Mouse (Mus musculus): Measurements from ENCODE around the gene Kif26b.
A peak's percentile ranks its signal among the peaks of the same experiment; 100 is the strongest.

Kif26b gene

DNA sequence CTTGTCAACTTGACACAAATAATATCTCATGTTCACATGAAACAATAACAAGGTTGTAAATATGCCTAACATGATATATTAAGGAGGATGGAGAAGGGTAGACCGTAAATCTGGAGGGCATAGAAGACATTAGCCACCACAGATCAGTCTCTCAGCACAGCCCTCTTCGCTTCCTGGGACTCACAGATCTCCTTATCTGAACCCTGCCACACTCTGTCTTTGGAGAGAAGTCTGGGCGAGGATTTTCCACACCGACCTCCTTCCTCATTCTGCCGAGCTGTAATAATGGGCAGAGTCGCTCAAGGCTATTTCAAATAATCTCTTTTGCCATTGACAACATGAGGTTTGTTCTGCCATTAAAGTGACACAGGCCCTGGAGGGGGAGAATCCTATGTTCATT lies 315.9 kb downstream of the Kif26b start:
- no peak for DNase-seq (ENCODE audit: low spot score)

DNA sequence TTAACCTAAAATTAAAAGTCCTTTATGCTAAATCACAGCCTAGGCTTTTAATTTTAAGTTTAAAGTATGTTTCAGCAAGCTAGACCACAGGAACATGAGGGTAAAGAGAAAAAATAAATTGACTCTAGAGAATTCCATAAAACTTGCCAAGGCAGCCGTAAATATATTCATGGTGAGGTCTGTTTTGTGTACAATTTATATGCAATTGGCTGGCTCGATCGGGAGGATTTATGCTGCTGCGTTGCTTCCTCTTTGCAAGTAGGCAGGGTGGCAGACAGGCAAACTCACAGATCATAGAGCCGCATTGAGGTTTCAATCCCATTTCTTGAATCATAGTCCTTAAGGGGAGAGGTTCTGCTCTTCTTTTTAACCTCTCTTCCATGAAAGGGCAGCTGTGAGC lies 318.6 kb downstream of the Kif26b start:
- no peak for DNase-seq (ENCODE audit: low spot score)

DNA sequence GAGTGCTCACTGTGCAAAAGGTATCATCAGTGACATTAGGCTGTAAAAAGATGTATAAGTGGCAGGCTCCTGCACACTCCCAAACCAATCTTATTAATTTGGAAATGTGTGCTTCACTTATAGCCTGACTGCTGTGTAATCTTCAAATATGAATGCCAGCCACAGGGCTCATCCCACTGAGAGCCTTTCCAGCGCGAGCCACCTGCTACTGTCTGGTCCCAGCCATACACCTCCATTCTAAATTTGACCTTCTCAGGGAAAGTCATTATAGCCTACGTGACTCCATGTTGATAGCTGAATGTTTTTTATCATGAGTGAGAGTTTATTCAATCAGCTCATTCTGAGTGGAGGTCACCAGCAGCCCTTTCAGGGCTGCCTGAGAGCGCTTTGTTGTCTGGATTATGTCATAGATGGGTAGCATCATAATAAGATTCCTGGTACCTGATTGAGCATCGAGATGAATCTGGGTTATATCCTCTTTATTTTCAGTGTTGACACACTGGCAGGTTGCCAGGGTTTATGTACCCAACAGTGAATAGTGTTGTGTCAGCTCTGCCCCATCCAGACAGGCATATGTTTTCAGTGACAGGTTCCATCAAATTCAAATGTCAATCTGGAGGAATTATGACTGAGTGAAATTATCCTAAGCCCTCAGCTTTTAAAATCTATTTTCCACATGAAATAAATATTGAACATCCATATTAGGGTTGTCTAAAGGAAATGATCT lies 319.6 kb downstream of the Kif26b start:
- DNase-seq (ENCODE audit: low spot score) = no peak

DNA sequence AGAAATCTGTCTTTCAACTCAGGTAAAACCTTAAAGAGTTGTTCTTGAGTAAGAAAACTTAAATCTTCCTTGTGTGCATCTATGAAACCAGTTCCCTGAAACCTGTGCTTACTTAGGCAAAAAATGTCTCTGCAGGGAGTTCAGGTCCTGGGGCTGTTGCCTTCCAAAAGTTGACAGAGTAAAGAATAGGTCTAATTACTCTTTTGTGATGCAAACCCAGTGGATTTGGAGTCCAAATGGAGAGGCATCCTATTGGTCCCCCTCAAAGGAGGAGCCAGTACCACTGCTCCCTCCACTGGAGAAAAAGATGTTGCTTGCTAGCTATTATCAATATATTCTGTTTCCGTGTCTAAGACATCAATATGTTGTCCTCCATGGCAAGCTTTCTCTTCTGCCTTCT lies 321.6 kb downstream of the Kif26b start:
- DNase-seq (ENCODE audit: low spot score) = no peak

DNA sequence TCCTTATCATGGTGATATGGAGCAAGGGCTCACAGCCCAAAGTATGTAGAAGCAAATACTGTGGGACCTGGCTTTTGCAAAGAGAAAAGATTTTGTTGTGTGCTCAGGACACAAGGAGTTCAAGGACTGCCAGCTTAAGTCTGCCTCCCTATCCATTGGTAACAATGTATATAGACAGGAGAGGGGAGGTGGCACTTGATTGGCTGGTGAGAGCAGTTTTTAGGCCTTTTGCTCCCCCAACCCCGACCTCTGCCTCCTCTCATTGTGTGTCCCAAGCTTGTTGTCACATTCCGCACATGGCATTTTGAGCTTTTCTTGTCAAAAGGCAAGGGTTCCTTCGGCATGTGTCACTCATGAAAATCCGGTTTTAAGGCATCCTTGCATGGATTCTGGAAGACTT lies 326.0 kb downstream of the Kif26b start:
- DNase-seq (ENCODE audit: low spot score) = no peak

DNA sequence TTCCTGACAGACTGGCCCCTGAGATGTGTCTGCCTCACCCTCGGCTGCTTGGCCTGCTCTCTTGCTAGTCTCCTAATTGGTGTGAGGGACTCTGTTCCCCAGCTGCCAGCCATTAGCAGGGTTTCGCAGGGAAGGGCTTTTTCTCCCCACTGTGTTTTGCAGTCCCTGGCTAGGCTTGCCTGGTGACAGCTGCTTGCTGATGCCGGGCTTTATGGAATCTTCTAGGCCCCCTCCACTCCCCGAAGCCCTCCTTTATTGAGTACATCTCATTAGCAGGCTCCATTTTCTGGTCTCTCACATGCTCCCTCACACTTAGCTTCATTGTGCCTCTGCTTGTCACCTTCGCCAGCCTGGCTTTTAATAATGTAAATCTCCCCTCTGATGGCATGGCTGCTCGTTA lies 327.0 kb downstream of the Kif26b start:
- DNase-seq (ENCODE audit: low spot score) = peak; percentile 13

DNA sequence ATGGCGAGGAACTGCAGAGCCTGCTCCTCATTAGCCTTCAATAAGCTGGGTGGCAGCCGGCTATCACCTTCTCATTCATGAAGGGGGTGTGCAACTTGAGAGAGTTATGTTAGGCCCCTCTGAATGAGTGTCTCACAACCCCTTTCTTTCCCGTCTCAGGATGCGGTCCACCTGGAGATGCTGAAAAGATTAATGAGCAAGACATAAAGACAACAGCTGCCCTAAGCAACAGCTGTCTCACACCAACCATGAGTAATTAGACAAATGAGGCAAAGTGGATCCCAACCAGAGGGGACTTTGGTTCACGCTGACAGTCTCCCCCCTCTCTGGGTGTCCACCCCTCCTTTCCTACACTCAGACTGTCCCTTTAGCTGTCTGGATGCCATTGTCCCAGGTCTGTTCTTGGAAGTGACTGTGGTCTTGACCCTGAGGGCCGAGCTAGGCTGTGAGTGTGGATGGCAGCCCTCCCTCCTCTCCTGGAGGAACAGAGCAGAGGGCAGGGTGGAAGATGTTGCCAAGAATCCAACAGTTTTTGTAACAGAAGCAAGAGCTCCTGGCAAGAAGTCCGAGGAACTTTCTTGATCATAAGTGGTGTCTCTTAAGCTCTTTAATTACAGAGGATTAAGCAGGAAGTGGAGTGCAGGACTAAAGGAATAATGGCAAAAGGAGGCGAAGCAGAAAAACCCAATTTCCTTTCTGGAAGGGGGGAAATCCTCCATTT lies 331.9 kb downstream of the Kif26b start:
- DNase-seq (ENCODE audit: low spot score) = peak; percentile 14

DNA sequence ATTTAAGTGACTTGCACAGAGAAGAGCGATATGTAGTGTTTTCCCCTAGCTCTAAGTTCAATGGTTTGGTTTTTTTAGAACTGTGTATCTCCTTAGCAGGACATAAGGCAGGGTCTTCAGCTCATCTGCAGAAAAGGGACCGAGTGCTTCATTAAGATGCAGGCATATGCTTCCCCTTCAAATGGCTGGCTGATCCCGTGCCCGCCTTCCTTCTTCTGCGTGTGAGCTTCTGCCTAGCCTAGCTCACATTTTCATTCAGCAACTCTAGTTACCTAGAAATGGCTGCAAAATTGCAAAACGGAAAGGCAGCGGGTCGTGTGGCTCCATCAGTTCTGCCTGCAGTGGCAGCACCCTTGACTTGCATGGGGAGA lies 332.5 kb downstream of the Kif26b start:
- no peak for DNase-seq (ENCODE audit: low spot score)

DNA sequence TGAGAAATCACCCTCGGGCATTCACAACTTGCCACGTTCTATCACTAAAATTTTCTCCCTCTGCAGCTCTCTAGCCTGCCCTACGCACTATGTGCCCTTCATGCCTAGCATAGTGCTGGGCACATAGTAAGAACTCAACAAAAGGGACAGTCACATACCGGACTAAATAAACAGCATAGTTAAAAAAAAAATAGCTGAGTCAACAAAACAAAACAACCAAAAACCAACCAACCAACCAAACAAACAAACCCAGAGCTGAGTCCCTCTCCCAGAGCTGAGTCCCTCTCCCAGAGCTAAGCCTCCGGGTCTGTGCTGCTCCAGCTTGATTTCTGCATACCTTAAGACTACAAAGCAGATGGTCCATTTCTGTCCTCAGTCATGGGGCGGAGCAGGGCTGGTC lies 334.8 kb downstream of the Kif26b start:
- no peak for DNase-seq (ENCODE audit: low spot score)

DNA sequence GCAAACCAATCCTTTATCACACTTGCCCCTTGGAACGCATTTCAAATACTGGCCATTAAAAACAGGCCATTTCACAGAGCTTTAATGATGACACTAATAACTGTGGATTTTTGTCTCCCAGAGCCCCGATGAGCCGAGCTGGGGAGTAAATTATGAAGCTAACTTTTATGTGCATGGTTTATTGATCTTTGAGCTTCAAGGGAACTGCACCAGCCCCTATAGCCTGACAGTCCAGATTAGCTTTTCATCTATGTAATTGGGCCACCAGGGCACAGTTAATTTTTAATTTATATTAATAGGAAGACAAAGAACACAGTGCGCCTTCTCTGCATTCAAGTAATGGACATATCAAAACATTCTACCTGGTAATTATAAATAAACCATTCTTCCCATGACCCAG lies 335.4 kb downstream of the Kif26b start:
- DNase-seq (ENCODE audit: low spot score) = no peak

DNA sequence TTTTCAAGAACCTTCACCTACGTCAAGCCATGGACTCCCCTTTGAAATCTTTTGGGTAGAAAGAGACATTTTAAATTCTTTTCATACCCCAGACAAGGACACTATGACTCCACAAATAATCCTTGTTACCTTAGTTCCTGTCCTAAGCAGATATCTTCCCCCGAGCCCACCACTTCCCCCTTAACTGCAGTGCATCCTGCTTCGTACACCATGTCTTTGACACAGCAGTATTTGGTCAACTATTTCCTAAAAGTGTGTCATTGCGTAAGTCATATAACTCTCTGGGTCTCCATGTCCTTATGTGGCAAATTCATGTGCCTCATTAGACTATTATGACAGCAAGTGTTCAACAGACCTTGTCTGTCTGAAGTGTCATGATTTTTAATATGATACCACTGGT lies 337.8 kb downstream of the Kif26b start:
- no peak for DNase-seq (ENCODE audit: low spot score)

DNA sequence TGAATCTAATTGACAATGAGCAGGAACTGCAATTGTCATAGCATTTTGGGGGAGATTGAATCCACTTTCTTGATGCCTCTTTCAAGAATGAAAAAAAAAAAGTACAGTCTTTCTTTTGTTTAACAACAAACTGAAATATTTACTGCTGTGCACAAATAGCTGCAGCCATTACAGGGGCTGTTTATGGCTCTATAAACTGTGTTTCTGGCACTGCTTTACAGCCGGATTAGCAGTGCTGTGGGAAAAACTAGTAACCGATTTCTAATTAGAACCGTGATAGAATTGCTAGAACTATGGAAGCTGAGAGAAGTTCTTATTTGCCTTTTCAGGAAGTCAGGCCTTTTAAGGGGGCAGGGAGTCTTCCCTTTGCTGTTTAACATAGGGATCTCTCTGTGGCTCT lies 342.1 kb downstream of the Kif26b start:
- DNase-seq (ENCODE audit: low spot score) = no peak

DNA sequence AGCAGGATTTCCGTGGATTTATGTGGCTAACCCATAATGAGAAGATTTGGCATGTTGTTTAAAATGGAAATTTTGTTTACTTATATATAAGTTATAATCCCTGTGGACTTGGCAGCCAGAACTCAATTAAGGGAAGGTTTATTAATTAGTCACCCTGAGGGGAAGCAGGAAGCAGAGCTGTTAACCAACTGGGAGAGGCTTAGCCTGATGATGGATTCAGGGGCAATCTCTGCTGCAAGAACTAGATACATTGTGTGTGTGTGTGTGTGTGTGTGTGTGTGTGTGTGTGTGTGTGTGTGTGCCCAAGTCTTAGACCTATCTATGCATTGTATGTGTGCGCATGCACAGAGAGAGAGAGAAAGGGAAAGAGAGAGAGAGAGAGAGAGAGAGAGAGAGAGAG lies 348.0 kb downstream of the Kif26b start:
- no peak for DNase-seq (ENCODE audit: low spot score)

DNA sequence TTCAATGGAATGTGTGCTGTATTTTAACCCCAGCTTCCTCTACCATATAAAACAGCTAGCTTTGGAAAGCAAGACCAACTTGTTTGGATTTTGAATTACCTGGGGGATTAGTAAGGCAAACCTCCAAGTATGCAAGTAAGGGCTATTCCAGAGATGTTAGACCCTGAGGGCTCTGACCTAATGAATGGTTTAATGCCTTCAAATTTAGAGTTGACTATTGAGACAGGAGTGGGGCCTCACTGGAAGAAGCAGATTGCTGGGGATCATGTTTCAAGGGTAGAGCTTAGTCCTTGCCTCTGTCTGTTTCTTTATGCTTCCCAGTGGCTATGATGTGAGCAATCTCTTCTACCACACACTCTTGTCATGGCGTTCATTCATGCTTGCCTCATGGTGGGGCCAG lies 349.8 kb downstream of the Kif26b start:
- peak; percentile 26 for DNase-seq (ENCODE audit: low spot score)

DNA sequence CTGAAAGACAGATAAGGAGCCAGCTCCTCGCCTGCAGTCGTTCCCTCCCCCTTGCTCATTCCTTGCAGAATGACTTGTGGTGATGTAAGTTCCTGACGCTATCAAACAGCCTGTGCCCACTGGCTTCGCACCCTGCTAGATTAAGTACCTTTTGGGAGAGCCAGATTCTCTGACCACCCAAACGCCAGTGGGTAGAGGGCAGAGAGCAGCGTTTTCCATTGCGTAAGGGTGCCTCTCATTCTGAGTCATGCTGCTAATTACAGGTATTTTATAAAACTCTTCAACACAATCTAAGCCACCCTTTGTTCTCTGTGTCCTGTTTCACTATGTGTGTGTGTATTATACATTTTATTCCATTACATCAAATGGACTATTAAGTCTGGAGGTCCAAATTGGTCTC lies 352.0 kb downstream of the Kif26b start:
- DNase-seq (ENCODE audit: low spot score) = no peak

DNA sequence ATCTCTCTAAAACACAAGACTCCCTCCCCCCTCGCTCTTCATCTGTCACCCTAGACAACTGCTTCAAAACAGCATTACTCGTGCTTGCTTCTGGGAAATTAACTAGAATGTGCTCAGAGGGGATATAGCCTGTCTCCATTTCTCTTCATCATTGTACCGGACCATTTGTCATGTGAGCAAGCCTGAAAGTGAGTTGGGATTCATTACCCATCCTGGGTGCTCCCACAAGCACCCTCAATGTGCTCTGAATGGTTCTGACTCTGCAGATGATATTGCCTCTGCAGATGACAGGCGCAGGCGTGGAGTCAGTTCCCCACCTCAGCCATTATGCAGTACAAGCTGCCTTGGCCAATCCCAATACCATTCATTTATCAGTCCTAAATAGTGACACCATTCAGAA lies 357.7 kb downstream of the Kif26b start:
- DNase-seq (ENCODE audit: low spot score) = no peak

DNA sequence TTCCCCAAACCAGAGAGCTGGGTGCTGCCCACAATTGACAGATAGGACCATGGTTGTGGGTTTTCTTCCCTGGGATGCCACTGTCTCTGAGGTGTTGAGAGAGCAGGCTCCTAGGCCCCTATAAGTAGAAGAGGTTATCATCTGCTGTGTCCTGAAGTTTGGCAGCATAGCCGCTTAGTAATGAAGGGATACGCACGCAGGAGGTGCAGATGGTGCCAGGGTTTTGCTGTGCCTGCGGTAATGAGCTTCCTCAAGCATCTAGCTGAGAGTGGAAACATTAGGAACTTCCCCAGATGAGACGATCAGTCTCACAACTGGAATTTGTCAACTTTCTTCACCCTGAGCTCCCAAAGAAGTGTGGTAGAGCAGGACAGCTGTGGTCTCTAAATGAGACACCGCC lies 363.5 kb downstream of the Kif26b start:
- DNase-seq (ENCODE audit: low spot score) = no peak

DNA sequence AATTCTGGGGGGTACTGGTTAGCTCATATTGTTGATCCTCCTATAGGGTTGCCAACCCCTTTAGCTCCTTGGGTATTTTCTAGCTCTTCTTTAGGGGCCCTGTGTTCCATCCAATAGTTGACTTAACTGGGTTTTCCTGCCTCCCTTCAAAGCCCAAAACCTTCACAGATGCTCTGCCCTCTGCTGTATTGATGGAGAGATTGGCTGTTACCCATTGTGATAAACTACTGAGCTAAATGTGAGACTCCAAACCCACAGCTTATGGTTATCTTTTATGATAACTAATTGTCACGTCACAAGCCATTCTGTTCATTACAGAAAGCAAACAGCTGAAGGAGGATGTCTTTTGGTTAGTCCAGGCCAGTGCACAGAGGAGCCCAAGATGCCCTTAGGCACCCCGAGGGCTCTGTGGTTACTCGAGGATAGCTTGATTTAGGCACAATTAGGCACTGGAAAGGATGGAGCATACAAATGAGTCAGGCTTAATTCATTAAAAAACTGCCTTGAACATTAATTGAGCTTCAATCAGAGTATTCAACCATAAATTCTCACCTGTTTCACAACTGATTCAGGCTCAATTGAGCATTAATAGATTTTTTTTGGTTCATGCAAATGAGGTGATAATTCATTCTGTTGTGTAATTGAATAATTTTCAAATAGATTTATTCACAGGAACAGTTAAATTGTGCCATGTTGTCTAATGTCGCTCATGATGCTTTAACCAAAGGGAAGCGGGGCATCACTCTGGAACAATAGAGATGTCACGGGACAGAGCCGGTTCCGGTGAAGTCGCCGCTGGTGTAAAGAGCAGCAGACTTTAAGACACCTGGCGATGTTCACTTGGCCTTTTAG lies 364.5 kb downstream of the Kif26b start:
- no peak for DNase-seq (ENCODE audit: low spot score)

DNA sequence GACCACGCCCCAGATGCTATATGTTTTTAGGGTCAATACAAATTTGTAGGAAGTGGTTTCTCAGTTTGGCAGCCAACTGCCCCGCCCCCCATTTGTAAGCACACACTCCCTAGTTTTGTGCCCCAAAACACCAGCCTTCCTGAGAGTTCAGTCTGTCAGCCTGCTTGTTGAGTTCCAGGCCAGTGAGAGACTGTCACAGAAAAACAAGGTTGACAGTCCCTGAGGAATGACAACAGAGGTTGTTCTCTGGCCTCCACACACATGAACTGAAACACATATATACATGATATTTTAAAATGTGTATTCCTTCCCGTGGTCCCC lies 365.1 kb downstream of the Kif26b start:
- DNase-seq (ENCODE audit: low spot score) = no peak

DNA sequence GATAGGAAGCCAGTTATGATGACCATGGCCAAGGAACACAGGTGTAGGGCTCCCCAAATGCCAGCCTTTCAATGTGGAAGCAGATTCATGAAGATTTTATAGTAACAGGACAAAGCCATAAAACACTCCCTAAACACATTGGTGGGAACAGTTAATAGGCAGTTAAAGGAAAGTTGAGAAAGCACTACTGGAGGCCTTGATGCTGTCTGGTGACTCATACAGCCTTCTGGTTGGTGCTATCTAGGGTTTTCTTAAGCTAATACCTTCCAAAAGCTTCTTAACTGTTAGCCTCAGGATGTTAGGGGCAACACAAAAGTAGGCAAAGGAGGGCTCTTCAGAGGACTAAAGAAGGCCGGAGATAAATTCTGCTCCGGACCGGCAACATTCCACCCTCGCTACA lies 366.7 kb downstream of the Kif26b start:
- DNase-seq (ENCODE audit: low spot score) = no peak

DNA sequence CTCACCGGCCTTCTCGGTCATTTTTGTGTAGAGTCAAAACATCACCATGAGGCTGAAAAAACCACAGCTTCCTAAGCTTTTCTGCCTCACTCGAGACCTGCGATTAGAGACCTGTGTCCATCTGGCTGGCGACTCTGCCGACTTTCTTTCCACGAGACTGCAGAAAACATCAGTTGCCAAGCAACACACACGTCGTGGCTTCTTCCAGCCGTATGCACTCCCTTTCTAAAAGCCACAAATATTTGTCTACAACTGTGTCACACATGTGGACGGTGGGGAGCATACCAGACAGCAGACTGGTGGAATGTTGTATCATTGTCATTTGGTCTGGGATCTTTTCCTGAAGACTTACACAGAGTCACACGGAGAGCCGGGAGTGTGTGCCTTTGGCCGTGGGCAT lies 382.0 kb downstream of the Kif26b start:
- no peak for DNase-seq (ENCODE audit: low spot score)

DNA sequence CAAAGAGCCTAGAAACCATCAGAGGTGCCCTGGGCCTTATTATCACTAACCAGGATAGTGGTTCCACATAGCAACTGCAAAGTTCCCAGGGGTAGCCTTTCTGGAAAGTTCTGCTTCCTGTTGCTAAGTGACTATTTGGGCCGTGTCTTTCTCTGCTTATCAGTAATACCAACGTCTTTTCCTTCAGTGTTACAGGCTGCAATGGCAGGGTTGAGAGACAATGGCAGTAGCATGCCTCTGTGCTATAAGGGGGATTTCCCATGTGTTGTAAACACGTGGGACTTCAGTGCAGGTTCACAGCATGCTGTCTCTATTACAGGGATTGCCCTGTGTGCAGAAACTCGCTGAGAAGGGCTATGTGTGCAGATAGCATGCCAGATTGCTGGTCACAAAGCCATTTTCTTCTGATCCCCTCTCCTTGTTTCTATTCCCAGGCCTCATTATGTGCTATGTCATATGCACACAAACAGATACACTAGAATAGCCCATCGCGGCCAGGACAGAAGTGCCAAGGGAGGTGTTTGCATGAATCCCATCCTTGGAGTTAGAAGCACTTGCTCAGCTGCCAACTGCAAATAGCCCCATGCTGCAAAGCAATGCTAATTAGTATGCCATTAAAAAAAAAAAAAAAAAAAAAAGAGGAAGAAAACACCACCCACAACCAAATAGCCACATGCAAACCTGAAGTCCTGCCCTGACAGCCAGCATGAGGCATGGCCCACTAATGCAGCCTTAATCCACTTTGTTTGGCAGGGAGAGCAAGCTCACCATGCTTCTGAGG lies 384.2 kb downstream of the Kif26b start:
- no peak for DNase-seq (ENCODE audit: low spot score)

DNA sequence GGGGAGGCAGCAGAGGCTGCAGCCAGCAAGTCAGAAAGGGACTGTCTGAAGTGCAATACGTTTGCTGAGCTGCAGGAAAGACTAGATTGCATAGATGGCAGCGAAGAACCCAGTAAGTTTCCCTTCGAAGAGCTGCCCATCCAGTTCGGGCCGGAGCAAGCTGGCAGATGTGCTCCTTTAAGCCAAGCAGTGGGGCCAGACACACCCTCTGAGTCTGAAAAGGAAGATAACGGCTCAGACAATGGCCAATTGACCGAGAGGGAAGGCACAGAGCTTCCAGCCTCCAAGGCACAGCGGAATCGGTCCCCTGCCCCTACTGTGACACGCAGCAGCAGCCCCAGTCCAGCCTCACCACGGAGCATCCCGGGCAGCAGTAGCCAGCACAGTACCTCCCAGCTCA lies 386.1 kb downstream of the Kif26b start:
- no peak for DNase-seq (ENCODE audit: low spot score)
